Mouse (Mus musculus) layer of hippocampus, adult 18-20 months (tissue): ENCODE measurements around the gene Med16. TPM values are rescaled to one million over a fixed set of nuclear protein-coding genes. Genes with fewer than 3 reads are reported as not detected.
A peak's percentile ranks its signal among the peaks of the same experiment; 100 is the strongest.
"Not testable (repeated sequence)": the region's sequence is repeated elsewhere in the genome, so short reads cannot be mapped to it uniquely, and the experiment has no call there.

Source experiments
- DNase-seq, 2 experiments: peaks; one replicate each; pipeline ENCODE4 v3.0.0; 2022; ENCODE audit warnings: low spot score in 2 of 2
- total RNA-seq, 2 experiments: library from RNA; stranded (reverse); gene quantifications; 2 replicates each; pipeline ENCODE4 v1.2.3; 2021

Gene Med16
- total RNA-seq, 2 experiments from 2014 or later: 53.8 to 55.2 TPM

DNA sequence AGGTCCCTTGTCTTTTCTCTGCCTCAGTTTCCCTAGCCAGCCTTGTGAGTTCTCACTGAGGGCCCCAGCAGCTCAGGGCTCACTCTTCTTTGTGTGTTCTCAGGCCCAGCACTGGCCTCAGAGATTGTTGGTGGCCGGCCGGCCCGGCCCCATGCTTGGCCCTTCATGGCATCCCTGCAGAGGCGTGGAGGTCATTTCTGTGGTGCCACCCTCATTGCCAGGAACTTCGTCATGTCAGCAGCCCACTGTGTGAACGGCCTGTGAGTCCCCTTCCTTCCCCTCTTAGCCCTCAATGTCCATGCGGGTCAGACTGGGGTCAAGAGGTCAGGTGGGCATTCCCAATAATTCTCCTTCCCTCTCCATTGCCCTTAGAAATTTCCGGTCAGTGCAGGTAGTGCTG is 22.1 kb downstream of the Med16 start:
- DNase-seq: no peak

DNA sequence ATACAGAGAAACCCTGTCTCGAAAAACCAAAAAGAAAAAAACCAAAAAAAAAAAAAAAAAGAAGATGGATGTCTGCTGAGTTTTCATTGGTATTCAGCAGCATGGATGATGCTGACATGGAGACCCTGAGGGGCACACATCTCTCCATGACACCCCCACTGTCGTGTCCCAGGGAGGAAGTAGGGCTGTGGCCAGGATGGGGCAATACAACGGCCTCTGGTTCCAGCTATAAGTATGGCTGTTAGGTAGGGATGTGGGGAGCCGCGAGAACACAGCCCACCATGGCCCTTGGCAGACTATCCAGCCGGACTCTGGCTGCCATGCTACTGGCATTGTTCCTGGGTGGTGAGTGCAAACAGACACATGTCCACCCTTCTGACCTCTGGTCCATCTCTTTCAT is 22.7 kb downstream of the Med16 start, which contains the start of gene Elane:
Gene Elane, plus strand, starts transcription at position 194 of the 400 bp plus-strand sequence.
- no peak for DNase-seq

GRCm38 (mm10) chr10:79884938-79885337 is 23.8 kb downstream of the Med16 start:
- not testable (repeated sequence) for DNase-seq

GRCm38 (mm10) chr10:79884446-79884845 is 24.3 kb downstream of the Med16 start:
- no peak for DNase-seq

- peak; percentile 59 to 87 for DNase-seq
These were observed 25.2 kb downstream of the Med16 start for GRCm38 (mm10) chr10:79883297-79884084.

DNA sequence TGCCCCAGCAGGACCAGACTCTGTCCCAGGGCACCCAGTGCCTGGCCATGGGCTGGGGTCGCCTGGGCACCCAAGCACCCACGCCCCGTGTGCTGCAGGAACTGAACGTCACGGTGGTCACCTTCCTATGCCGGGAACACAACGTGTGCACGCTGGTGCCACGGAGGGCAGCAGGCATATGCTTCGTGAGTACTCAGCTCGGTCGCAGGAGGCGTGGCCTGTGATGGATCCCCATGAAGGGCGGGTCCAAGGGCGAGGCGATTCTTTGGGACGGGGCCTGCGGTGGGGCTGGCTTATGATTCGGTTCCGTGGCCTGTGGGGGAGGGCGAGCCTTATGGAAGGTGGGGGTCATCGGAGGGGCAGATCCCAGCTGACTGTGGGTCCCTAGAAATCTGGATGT is 26.7 kb downstream of the Med16 start:
- no peak for DNase-seq

GRCm38 (mm10) chr10:79880721-79881120 is 28.0 kb downstream of the Med16 start:
- no peak for DNase-seq

DNA sequence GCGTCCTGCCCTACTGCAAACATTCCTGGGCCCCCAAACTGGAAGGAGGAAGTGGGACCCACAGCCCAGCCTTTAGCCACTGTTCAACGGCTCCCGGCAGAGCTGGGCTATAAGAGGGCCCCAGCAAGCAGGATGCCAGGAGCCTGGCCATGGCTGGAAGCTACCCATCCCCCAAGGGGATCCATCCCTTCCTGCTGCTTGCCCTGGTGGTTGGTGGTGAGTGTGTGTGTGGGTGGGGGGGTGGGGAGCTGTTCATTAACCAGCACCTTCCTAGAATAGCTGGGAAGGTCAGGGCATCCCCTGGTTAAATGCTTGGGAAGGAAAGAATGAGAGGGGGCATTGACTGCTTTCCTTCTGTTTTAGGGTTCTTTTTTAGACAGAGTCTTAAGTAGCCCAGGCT is 29.2 kb downstream of the Med16 start:
- DNase-seq: no peak

DNA sequence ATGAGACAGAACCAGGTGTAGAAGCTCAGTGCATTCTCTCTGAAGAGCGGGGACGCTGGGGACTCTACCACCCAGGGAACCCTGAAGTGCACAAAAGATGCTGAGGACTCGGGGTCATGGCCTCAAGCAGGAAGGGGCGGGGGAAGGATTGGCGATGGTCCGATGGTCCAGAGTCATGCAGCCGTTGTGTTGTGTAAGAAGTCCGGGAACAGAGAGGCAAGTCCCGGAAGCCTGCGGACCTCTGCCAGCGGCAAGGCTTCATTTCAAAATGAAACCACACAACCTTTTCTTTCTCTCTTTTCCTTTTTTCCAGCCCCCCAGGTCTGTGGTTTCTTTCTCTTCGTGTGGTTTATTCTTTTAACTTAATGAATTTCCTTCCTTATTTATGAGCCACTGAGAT is 31.0 kb downstream of the Med16 start:
- DNase-seq: no peak

DNA sequence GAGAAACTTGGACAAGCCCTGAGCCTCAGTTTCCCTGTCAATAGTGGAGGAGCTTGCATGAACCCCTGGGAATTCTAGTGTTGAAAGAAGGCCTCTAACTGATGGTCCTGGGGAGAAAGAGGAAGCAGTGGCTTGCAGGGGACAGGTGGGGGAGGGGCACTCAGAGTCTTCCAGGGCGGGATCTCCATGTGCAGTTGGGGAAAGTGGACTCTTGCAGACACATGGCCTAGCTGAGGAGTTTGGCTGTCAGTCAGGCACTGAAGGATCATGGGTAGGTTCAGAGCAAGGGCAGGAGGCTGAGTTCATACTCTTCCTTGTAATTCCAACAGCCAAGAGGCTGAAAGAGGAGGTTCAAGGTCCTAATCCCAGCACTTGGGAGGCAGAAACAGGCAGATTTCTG is 31.5 kb downstream of the Med16 start:
- DNase-seq: no peak

DNA sequence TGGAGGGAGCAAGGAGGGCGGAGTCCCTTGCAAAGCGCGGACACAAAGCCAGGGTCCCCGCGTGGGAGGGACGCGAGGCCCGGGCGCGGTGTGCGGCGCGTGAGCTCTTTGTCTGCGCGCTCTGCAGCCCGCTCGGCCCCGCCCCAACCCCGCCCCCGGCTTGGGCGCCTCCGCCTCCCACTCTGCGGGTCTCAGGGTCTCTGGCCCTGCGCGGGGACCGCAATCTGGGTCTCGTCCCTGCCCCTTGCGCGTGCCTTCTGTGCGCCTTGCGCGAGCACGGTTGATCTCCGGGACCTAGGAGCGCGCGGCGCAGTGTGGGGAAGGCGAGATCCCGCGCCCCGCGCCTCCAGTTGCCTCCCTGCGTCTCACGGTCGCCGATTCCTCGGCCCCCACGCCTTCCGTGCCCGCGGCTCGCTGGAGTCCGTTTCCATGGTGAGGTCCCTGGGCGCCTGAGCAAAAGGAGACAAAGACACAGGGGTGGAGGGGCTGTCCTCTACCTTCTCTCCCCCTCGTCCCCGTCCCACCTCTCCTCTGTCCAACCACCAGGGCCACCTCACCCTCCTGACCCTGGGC is 34.3 kb downstream of the Med16 start, which contains the start of the genes Prtn3 and Plppr3:
Gene Prtn3, plus strand, starts transcription at position 187 of the 573 bp plus-strand sequence.
Gene Plppr3, minus strand, starts transcription at position 345 of the 573 bp plus-strand sequence.
- no peak for DNase-seq

- no peak for DNase-seq
These were observed 34.9 kb downstream of the Med16 start for GRCm38 (mm10) chr10:79873715-79874289.

GRCm38 (mm10) chr10:79873313-79873712 is 35.4 kb downstream of the Med16 start:
- no peak for DNase-seq

DNA sequence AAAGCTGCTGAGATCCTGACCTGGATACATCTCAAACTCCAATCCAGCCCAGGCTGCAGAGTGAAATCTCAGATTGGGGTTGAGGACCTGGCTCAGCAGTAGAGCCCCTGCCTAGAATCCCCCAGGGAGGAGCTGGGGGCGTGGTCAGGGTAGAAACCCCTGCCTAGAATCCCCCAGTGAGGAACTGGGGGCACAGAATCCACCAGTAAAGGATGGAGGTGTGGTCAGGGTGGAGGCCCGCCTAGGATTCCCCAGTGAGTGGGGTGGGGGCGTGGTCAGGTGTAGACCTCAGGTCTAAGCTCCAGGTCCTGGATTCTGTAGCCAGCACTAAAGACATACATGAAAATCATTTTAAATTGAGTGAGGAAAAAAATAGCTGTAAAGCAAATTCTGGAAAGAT is 35.9 kb downstream of the Med16 start:
- DNase-seq: no peak

DNA sequence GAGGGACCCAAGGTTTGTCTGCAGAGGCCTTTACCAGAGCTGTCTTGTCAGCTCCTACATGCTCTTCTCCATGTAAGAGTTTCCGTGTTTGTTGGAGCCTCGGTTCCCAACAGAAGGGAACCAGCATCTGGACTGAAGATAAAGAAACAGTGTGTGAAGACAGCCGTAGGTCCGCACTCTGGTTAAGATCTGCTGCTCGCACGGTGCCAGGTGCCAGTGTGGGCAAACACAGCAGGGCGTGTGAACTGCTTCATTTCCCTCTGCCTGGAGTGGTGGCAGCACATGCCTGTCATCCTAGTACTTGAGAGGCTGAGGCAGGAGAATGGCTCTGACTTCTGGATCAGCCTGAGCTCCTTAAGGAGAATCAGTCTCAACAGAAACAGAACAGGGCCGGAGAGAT is 36.9 kb downstream of the Med16 start:
- no peak for DNase-seq

- DNase-seq: no peak
These were observed 42.1 kb downstream of the Med16 start for GRCm38 (mm10) chr10:79866601-79867000.

GRCm38 (mm10) chr10:79865801-79866295 is 42.9 kb downstream of the Med16 start:
- no peak for DNase-seq

DNA sequence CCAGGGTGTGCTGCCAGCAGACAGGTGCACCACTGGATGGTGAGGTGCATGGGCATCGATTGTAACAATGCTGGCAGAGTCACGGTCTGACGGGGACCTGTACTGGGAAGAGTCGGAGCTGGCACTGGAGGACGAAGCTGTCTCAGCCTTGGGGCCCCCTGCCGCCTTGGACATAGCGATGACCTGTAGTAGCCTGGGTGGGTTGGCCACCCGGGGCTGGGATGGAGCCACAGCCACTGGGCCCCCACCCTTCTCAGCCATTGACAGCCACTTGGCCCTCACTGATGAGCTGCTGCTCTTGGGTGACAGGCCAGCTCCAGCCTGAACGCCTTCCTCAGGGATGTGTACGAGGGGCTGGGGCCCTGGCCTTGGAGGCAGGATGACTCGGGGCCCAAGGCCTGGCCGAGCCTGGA is 43.5 kb downstream of the Med16 start:
- DNase-seq: no peak

GRCm38 (mm10) chr10:79864351-79865188 is 44.2 kb downstream of the Med16 start:
- DNase-seq: no peak

DNA sequence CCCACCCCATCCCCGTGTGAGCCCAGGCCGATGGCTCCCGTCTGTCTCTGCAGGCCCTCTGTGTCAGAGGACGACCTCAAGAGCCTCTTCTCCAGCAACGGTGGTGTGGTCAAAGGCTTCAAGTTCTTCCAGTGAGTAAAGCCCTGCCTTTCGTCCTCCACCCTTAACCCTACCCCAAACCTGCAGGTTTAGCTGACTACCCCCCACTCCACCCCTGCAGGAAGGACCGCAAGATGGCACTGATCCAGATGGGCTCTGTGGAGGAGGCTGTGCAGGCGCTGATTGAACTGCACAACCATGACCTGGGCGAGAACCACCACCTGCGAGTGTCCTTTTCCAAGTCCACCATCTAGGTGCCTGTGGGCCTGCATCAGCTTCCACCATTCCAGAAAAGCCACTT is 45.8 kb downstream of the Med16 start:
- no peak for DNase-seq
